Mouse (Mus musculus): ENCODE results near the gene Aire.
"Not testable (repeated sequence)": the region's sequence is repeated elsewhere in the genome, so short reads cannot be mapped to it uniquely, and the experiment has no call there.

Aire gene

GRCm38 (mm10) chr10:78049519-78050035, 6.2 kb upstream of the Aire start:
- DNase-seq (ENCODE audit: low spot score in 2 of 2), result no peak

- no peak for DNase-seq (ENCODE audit: low spot score in 2 of 2)
Measured at GRCm38 (mm10) chr10:78048061-78048730, 4.8 kb upstream of the Aire start.

GRCm38 (mm10) chr10:78046388-78046787, 3.0 kb upstream of the Aire start:
- no peak for DNase-seq (ENCODE audit: low spot score in 2 of 2)

GRCm38 (mm10) chr10:78044531-78044930, 1.1 kb upstream of the Aire start:
- DNase-seq (ENCODE audit: low spot score in 2 of 2), result no peak

GRCm38 (mm10) chr10:78042697-78043405, 559 bp downstream of the Aire start:
- no peak for DNase-seq (ENCODE audit: low spot score in 2 of 2)

GRCm38 (mm10) chr10:78042096-78042495, 1.3 kb downstream of the Aire start:
- no peak for DNase-seq (ENCODE audit: low spot score in 2 of 2)

GRCm38 (mm10) chr10:78041647-78042046, 1.8 kb downstream of the Aire start, which contains the start of gene Dnmt3l:
TSS of gene Dnmt3l (plus strand) at chr10:78041947.
- no peak for DNase-seq (ENCODE audit: low spot score in 2 of 2)

- no peak for DNase-seq (ENCODE audit: low spot score in 2 of 2)
Measured at GRCm38 (mm10) chr10:78037139-78037538, 6.3 kb downstream of the Aire start.

GRCm38 (mm10) chr10:78031987-78032386, 11.4 kb downstream of the Aire start:
- DNase-seq (ENCODE audit: low spot score in 2 of 2), result no peak

GRCm38 (mm10) chr10:78029080-78029479, 14.3 kb downstream of the Aire start:
- no peak for DNase-seq (ENCODE audit: low spot score in 2 of 2)

GRCm38 (mm10) chr10:78028129-78028528, 15.3 kb downstream of the Aire start:
- DNase-seq (ENCODE audit: low spot score in 2 of 2), result peak; percentile 64 to 86

GRCm38 (mm10) chr10:78025453-78025852, 18.0 kb downstream of the Aire start:
- not testable (repeated sequence) for DNase-seq (ENCODE audit: low spot score in 2 of 2)

- not testable (repeated sequence) for DNase-seq (ENCODE audit: low spot score in 2 of 2)
Measured at GRCm38 (mm10) chr10:78019984-78020383, 23.4 kb downstream of the Aire start.

GRCm38 (mm10) chr10:78019291-78019690, 24.1 kb downstream of the Aire start:
- no peak for DNase-seq (ENCODE audit: low spot score in 2 of 2)

- DNase-seq (ENCODE audit: low spot score in 2 of 2), result peak; percentile 82 to 95
Measured at GRCm38 (mm10) chr10:78018797-78019203, 24.6 kb downstream of the Aire start.

- no peak for DNase-seq (ENCODE audit: low spot score in 2 of 2)
Measured at GRCm38 (mm10) chr10:78016366-78016765, 27.0 kb downstream of the Aire start.

- no peak for DNase-seq (ENCODE audit: low spot score in 2 of 2)
Measured at GRCm38 (mm10) chr10:78015489-78015888, 27.9 kb downstream of the Aire start.

- no peak for DNase-seq (ENCODE audit: low spot score in 2 of 2)
Measured at GRCm38 (mm10) chr10:78012661-78013495, 30.5 kb downstream of the Aire start.

- not testable (repeated sequence) for DNase-seq (ENCODE audit: low spot score in 2 of 2)
Measured at GRCm38 (mm10) chr10:78011116-78011515, 32.3 kb downstream of the Aire start.

GRCm38 (mm10) chr10:78010335-78010734, 33.1 kb downstream of the Aire start:
- no peak for DNase-seq (ENCODE audit: low spot score in 2 of 2)

- no peak for DNase-seq (ENCODE audit: low spot score in 2 of 2)
Measured at GRCm38 (mm10) chr10:78009945-78010293, 33.5 kb downstream of the Aire start, which contains the start of gene Pfkl. TSS of gene Pfkl (minus strand) at chr10:78010083.
